ENCODE assay signal across 8 mouse cellular contexts in the genomic region with DNA sequence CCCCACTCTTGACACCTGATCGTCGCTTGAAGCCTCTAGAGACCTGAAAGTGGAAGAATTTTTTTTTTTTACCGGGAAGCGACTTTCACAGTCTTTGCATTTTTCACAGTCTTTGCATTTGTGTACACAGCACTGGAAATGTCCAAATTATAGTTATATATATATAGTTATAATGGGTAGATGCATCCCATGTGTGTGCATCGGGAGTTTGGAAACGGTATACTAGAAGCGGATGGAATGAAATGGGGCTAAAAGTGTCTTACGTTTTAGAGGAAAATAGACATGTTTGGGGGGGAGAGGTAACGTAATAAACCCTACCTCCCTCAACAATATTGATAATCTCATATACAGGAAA. TPM values are rescaled to one million over a fixed set of nuclear protein-coding genes. Genes with fewer than 3 reads are reported as not detected.
DNase-seq lines count a peak whose midpoint lies in the region; ATAC-seq lines count a peak whose summit lies in the region.

No protein-coding gene starts in this region.

- H3K4me2 ChIP-seq in lung, embryonic 15.5 days = peak overlapping the region; percentile 63
- peak overlapping the region; percentile 72 for H3K4me2 ChIP-seq in neural tube, embryonic 15.5 days

- no peak for ATAC-seq in lung, embryonic 15.5 days (ENCODE audit: borderline replicate concordance, extremely low read depth, low FRiP score, low TSS enrichment)
- ATAC-seq in neural tube, embryonic 15.5 days (ENCODE audit: low FRiP score) = peak; percentile 26; the same call in 1 of the 2 replicates
- no peak for ATAC-seq in monocyte, adult 5-6 weeks (replicated peaks; ENCODE audit: insufficient number of reproducible peaks, low FRiP score, low TSS enrichment, poor library complexity, severe bottlenecking)

- no peak overlapping the region for H3K27ac ChIP-seq in lung, embryonic 15.5 days
- peak overlapping the region; percentile 95 for H3K27ac ChIP-seq in limb, embryonic 10.5 days
- peak overlapping the region; percentile 95 for H3K27ac ChIP-seq in neural tube, embryonic 15.5 days (replicated peaks)

- peaks cover 4% of the 10 kb centered on the region for H3K9me3 ChIP-seq in lung, embryonic 15.5 days
- peaks cover 6% of the 10 kb centered on the region for H3K9me3 ChIP-seq in erythroblast, embryonic 14.5 days (ENCODE audit: control insufficient read depth, low read length)
- no peaks in the 10 kb centered on the region for H3K9me3 ChIP-seq in limb, embryonic 10.5 days (replicated peaks)
- no peaks in the 10 kb centered on the region for H3K9me3 ChIP-seq in neural tube, embryonic 15.5 days (replicated peaks)

- H3K4me1 ChIP-seq in lung, embryonic 15.5 days = peaks cover 9% of the 10 kb centered on the region
- peaks cover 52% of the 10 kb centered on the region for H3K4me1 ChIP-seq in erythroblast, embryonic 14.5 days (ENCODE audit: control insufficient read depth)
- H3K4me1 ChIP-seq in limb, embryonic 10.5 days = peaks cover 20% of the 10 kb centered on the region
- H3K4me1 ChIP-seq in neural tube, embryonic 15.5 days = peaks cover 28% of the 10 kb centered on the region

- WGBS in lung, embryonic 15.5 days = 30% methylated on average over 9 of the region's 9 CpGs
- WGBS in limb, embryonic 10.5 days = 29% methylated on average over 9 of the region's 9 CpGs
- WGBS in neural tube, embryonic 15.5 days = 29% methylated on average over 9 of the region's 9 CpGs

- DNase-seq in lung, postnatal 4 days = no peak
- no peak for DNase-seq in limb, embryonic 10.5 days (ENCODE audit: low spot score)
- DNase-seq in adrenal gland, adult (ENCODE audit: inconsistent age in 2 of 2, low spot score in 1 of 2) = no peak
- DNase-seq in right cerebral cortex, postnatal 36 days (ENCODE audit: low spot score in 2 of 2) = no peak

- no peaks in the 10 kb centered on the region for H3K36me3 ChIP-seq in lung, embryonic 15.5 days
- H3K36me3 ChIP-seq in erythroblast, embryonic 14.5 days (ENCODE audit: control insufficient read depth) = peaks cover 8% of the 10 kb centered on the region
- H3K36me3 ChIP-seq in limb, embryonic 10.5 days = no peaks in the 10 kb centered on the region
- H3K36me3 ChIP-seq in neural tube, embryonic 15.5 days = no peaks in the 10 kb centered on the region

- peak overlapping the region; percentile 98 for H3K4me3 ChIP-seq in lung, embryonic 15.5 days
- peak overlapping the region; percentile 79 for H3K4me3 ChIP-seq in erythroblast, embryonic 14.5 days (replicated peaks)
- H3K4me3 ChIP-seq in limb, embryonic 10.5 days = peak overlapping the region; percentile 92
- H3K4me3 ChIP-seq in neural tube, embryonic 15.5 days (replicated peaks) = peak overlapping the region; percentile 77

- H3K27me3 ChIP-seq in lung, embryonic 15.5 days = no peaks in the 10 kb centered on the region
- H3K27me3 ChIP-seq in erythroblast, embryonic 14.5 days (ENCODE audit: control insufficient read depth) = no peaks in the 10 kb centered on the region
- H3K27me3 ChIP-seq in limb, embryonic 10.5 days (ENCODE audit: low read depth, poor library complexity, severe bottlenecking) = no peaks in the 10 kb centered on the region
- no peaks in the 10 kb centered on the region for H3K27me3 ChIP-seq in neural tube, embryonic 15.5 days (replicated peaks)

- peak overlapping the region; percentile 47 for H3K9ac ChIP-seq in lung, embryonic 15.5 days
- peak overlapping the region; percentile 92; the same call in 1 of the 2 replicates for H3K9ac ChIP-seq in neural tube, embryonic 15.5 days (replicated peaks)

RNA-seq across cellular contexts. Expression of gene Smap1, which starts 0.4 kb away (rescaled TPM):
- polyA plus RNA-seq in lung, embryonic 15.5 days (2015; fragmentation: Nextera tagmentation; extraction: Ambion mirVana) = 40.5 and 43.0 TPM in 2 replicates
- 4.5 and 4.8 TPM in 2 replicates for polyA plus RNA-seq in erythroblast, embryonic 14.5 days (2012)
- 33.5 and 36.7 TPM in 2 replicates for polyA plus RNA-seq in limb, embryonic 10.5 days (2016; fragmentation: Nextera tagmentation; extraction: Ambion mirVana)
- polyA plus RNA-seq in neural tube, embryonic 15.5 days (2015; fragmentation: Nextera tagmentation; extraction: Ambion mirVana) = 88.3 and 111 TPM in 2 replicates
- 35.8 to 55.2 TPM (median 38.6 TPM) in 3 replicates for total RNA-seq in monocyte, adult 5-6 weeks (2017)
